Mouse (Mus musculus) bone marrow macrophage, adult 2 months (primary cell): Measurements from ENCODE around the gene G6pc.

Experiments used
- CTCF ChIP-seq: IDR thresholded peaks from 2 replicates; pipeline ENCODE4 v1.5.1; 2012; ENCODE audit warnings: low read depth, mild to moderate bottlenecking, low read length, moderate library complexity
- POLR2A ChIP-seq: IDR thresholded peaks from 2 replicates; pipeline ENCODE4 v1.6.1; 2012; ENCODE audit warnings: mild to moderate bottlenecking, low read depth, low read length, borderline replicate concordance

DNA sequence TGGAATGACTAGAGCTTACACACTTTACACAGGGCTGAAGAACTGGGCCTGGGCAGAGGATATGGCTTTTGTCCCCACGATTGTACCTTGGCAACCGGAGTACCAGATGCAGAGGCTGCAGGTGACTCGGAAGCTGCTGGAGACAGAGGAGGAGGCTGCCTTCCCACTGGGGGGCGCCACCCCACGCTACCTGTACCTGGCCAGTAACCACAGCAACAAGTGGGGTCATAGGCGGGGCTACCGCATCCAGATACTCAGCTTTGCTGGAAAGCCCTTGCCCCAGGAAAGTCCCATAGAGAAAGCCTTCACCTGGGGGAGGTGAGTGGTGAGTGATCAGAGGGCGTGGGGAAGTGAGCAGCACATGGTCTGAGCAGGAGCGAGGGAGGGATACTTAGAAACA is 31.7 kb upstream of the G6pc start:
- TF ChIP-seq CTCF (no peak), POLR2A (no peak)
